In the genomic region with DNA sequence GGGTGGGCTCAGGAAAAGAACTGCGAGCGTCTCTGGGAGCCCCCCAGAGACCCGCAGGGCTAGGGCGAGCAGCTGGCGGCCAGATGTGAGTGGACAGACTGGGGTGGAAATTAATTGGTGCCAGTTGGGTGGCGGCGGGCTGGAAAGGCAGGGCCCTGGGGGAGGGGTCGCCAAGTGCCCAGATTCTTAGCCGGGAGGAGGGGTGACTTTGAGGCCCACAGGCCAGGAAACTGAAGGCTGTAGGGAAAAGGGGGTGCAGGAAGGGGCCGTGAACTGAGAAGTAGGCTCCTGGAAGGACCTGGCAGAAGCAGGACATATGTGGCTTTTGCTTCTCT, we compare ENCODE assay signal across 8 mouse cellular contexts. TPM values are rescaled to one million over a fixed set of nuclear protein-coding genes. Genes with fewer than 3 reads are reported as not detected.
A peak's percentile ranks its signal among the peaks of the same experiment; 100 is the strongest.
DNase-seq lines count a peak whose midpoint lies in the region; ATAC-seq and TF ChIP-seq lines count a peak whose summit lies in the region.

No protein-coding gene starts in this region.

- H3K27ac ChIP-seq in CH12.LX (ENCODE audit: insufficient read depth, low read depth) = no peak overlapping the region
- peak overlapping the region; percentile 51 for H3K27ac ChIP-seq in forebrain, postnatal 0 days (ENCODE audit: low read depth, low read length)
- peak overlapping the region; percentile 100 for H3K27ac ChIP-seq in limb, embryonic 12.5 days
- peak overlapping the region; percentile 83 for H3K27ac ChIP-seq in neural tube, embryonic 12.5 days

- in situ Hi-C loops in CH12.LX (cut with MboI; ENCODE audit: low pct_ligation_motif_present, low pct_unique_long_range_greater_than_20kb, low sequenced_read_pairs) = no loop called here

- H3K4me3 ChIP-seq in CH12.LX (replicated peaks in 1 of 3; ENCODE audit: low read depth in 2 of 3, low read length in 2 of 3, poor library complexity in 1 of 3) (no peak overlapping the region), G1E (ENCODE audit: low read depth, low read length) (peak overlapping the region; percentile 72)
- H3K4me3 ChIP-seq in forebrain, postnatal 0 days (ENCODE audit: low read depth, low read length) = peak overlapping the region; percentile 17
- peak overlapping the region; percentile 37 for H3K4me3 ChIP-seq in limb, embryonic 12.5 days (replicated peaks)
- H3K4me3 ChIP-seq in neural tube, embryonic 12.5 days = peak overlapping the region; percentile 29

- DNase-seq in CH12.LX (ENCODE audit: extremely low read depth) (no peak), G1E (ENCODE audit: low spot score) (peak; percentile 28)
- DNase-seq in forebrain, postnatal 0 days = no peak
- DNase-seq in layer of hippocampus, postnatal 25 days (ENCODE audit: extremely low spot score in 1 of 2, low spot score in 1 of 2) = no peak
- DNase-seq in cerebellum, adult 11 months = no peak
- DNase-seq in adrenal gland, postnatal 25 days = no peak

- H3K27me3 ChIP-seq in CH12.LX (replicated peaks) (no peaks in the 10 kb centered on the region), G1E (ENCODE audit: insufficient read depth, low read length) (no peaks in the 10 kb centered on the region)
- H3K27me3 ChIP-seq in forebrain, postnatal 0 days (ENCODE audit: insufficient read depth, low read length) = no peaks in the 10 kb centered on the region
- no peaks in the 10 kb centered on the region for H3K27me3 ChIP-seq in limb, embryonic 12.5 days
- H3K27me3 ChIP-seq in neural tube, embryonic 12.5 days (replicated peaks) = no peaks in the 10 kb centered on the region

- H3K79me2 ChIP-seq in CH12.LX (replicated peaks; ENCODE audit: control insufficient read depth, extremely low read depth, insufficient read depth, poor library complexity, severe bottlenecking) = peaks cover 10% of the 10 kb centered on the region

- no peaks in the 10 kb centered on the region for H3K9me3 ChIP-seq in CH12.LX (replicated peaks; ENCODE audit: low read length)
- no peaks in the 10 kb centered on the region for H3K9me3 ChIP-seq in G1E (replicated peaks)
- H3K9me3 ChIP-seq in forebrain, postnatal 0 days (ENCODE audit: low read length) = no peaks in the 10 kb centered on the region
- no peaks in the 10 kb centered on the region for H3K9me3 ChIP-seq in limb, embryonic 12.5 days
- no peaks in the 10 kb centered on the region for H3K9me3 ChIP-seq in neural tube, embryonic 12.5 days

- ATAC-seq in G1E (ENCODE audit: extremely low read depth, insufficient number of reproducible peaks, low FRiP score, poor library complexity, severe bottlenecking) = no peak
- ATAC-seq in forebrain, postnatal 0 days = peak; percentile 25; the same call in 1 of the 2 replicates
- ATAC-seq in limb, embryonic 12.5 days (ENCODE audit: insufficient number of reproducible peaks, insufficient read depth, low FRiP score, low TSS enrichment, low read depth) = peak; percentile 44
- ATAC-seq in neural tube, embryonic 12.5 days (ENCODE audit: low FRiP score, low read depth) = peak; percentile 41

- H3K4me2 ChIP-seq in CH12.LX (ENCODE audit: insufficient read depth, low read depth, poor library complexity, severe bottlenecking) = no peak overlapping the region
- H3K4me2 ChIP-seq in forebrain, postnatal 0 days (ENCODE audit: low read depth) = peak overlapping the region; percentile 45
- H3K4me2 ChIP-seq in limb, embryonic 12.5 days = peak overlapping the region; percentile 76
- H3K4me2 ChIP-seq in neural tube, embryonic 12.5 days (replicated peaks) = peak overlapping the region; percentile 56

- TF ChIP-seq CTCF in CH12.LX (conservative IDR thresholded peaks at IDR 0.05 in 1 of 2, IDR thresholded peaks at IDR 0.05 in 1 of 2; ENCODE audit: low read depth in 2 of 2, low read length in 2 of 2) = no peak
- TF ChIP-seq CTCF in G1E (IDR thresholded peaks at IDR 0.05; ENCODE audit: low read depth, low read length) = no peak
- TF ChIP-seq CTCF in forebrain, postnatal 0 days (IDR thresholded peaks at IDR 0.05; ENCODE audit: low read depth) = no peak

- 6% methylated on average over 10 of the region's 10 CpGs for WGBS in forebrain, postnatal 0 days
- 0% methylated on average over 10 of the region's 10 CpGs for WGBS in limb, embryonic 12.5 days
- WGBS in neural tube, embryonic 12.5 days = under 1% methylated on average over 10 of the region's 10 CpGs

- H3K36me3 ChIP-seq in CH12.LX (replicated peaks in 1 of 2; ENCODE audit: control insufficient read depth in 1 of 2, insufficient read depth in 1 of 2, low read length in 1 of 2) = no peaks in the 10 kb centered on the region
- peaks cover 6% of the 10 kb centered on the region for H3K36me3 ChIP-seq in G1E (replicated peaks)
- no peaks in the 10 kb centered on the region for H3K36me3 ChIP-seq in forebrain, postnatal 0 days (ENCODE audit: insufficient read depth)
- H3K36me3 ChIP-seq in limb, embryonic 12.5 days = no peaks in the 10 kb centered on the region
- H3K36me3 ChIP-seq in neural tube, embryonic 12.5 days = no peaks in the 10 kb centered on the region

- TF ChIP-seq EP300 in CH12.LX (IDR thresholded peaks at IDR 0.05; ENCODE audit: low read length) = no peak

- peaks cover 9 to 36% of the 10 kb centered on the region in 2 experiments for H3K4me1 ChIP-seq in CH12.LX (ENCODE audit: control insufficient read depth in 1 of 2, insufficient read depth in 2 of 2)
- H3K4me1 ChIP-seq in G1E (ENCODE audit: insufficient read depth, low read depth, low read length) = peaks cover 60% of the 10 kb centered on the region
- no peaks in the 10 kb centered on the region for H3K4me1 ChIP-seq in forebrain, postnatal 0 days (ENCODE audit: insufficient read depth)
- peaks cover 66% of the 10 kb centered on the region for H3K4me1 ChIP-seq in limb, embryonic 12.5 days (replicated peaks)
- H3K4me1 ChIP-seq in neural tube, embryonic 12.5 days = peaks cover 43% of the 10 kb centered on the region

- no peak for TF ChIP-seq RAD21 in CH12.LX (IDR thresholded peaks at IDR 0.05; ENCODE audit: low read depth, low read length)

- H3K9ac ChIP-seq in CH12.LX (ENCODE audit: insufficient read depth, low read depth) = 0 out of 2 replicates have a peak overlapping the region, but pooled peaks have one; percentile 4
- H3K9ac ChIP-seq in forebrain, postnatal 0 days = peak overlapping the region; percentile 45
- H3K9ac ChIP-seq in limb, embryonic 12.5 days (replicated peaks) = peak overlapping the region; percentile 69
- H3K9ac ChIP-seq in neural tube, embryonic 12.5 days = peak overlapping the region; percentile 41

- TF ChIP-seq POLR2A in CH12.LX (IDR thresholded peaks at IDR 0.05; ENCODE audit: low read depth, low read length) = no peak

- dilution Hi-C loops in CH12.LX (cut with MboI; ENCODE audit: extremely low pct_ligation_motif_present, extremely low pct_unique_long_range_greater_than_20kb, low sequenced_read_pairs) = no loop called here

RNA-seq across cellular contexts. Expression of gene Ier2, which starts 6.5 kb away (rescaled TPM):
- total RNA-seq in CH12.LX (2012; rRNA removed) = 22.7 and 30.3 TPM in 2 replicates
- 30.9 and 35.4 TPM in 2 replicates for total RNA-seq in CH12.LX (2014; rRNA removed)
- polyA plus RNA-seq in CH12.LX (2012; ENCODE audit: insufficient read length, low read depth) = 25.7 and 26.3 TPM in 2 replicates
- total RNA-seq in G1E (2014; fragmentation: Nextera tagmentation) = 60.5 and 64.9 TPM in 2 replicates
- total RNA-seq in G1E (2017) = 43.1 and 48.5 TPM in 2 replicates
- polyA plus RNA-seq in G1E (2012) = 112 and 119 TPM in 2 replicates
- 4.8 and 8.5 TPM in 2 replicates for total RNA-seq in forebrain, postnatal 0 days (2014; rRNA removed)
- polyA plus RNA-seq in forebrain, postnatal 0 days (2015; fragmentation: Nextera tagmentation; extraction: Ambion mirVana) = 19.3 and 22.7 TPM in 2 replicates
- 134 and 144 TPM in 2 replicates for polyA plus RNA-seq in limb, embryonic 12.5 days (2016; fragmentation: Nextera tagmentation; extraction: Ambion mirVana)
- 72.4 and 72.8 TPM in 2 replicates for polyA plus RNA-seq in neural tube, embryonic 12.5 days (2016; fragmentation: Nextera tagmentation; extraction: Ambion mirVana)
- total RNA-seq in layer of hippocampus, postnatal 25 days (2021) = 1 to 10 TPM; 8.8 to 9.6 TPM
- 19.6 and 22.3 TPM in 2 replicates for total RNA-seq in adrenal gland, postnatal 25 days (2021)

RNA-seq across cellular contexts. Expression of gene Trmt1, which starts 29.9 kb away (rescaled TPM):
- 157 and 160 TPM in 2 replicates for total RNA-seq in CH12.LX (2012; rRNA removed)
- total RNA-seq in CH12.LX (2014; rRNA removed) = 77.0 and 94.5 TPM in 2 replicates
- 140 and 157 TPM in 2 replicates for polyA plus RNA-seq in CH12.LX (2012; ENCODE audit: insufficient read length, low read depth)
- total RNA-seq in G1E (2014; fragmentation: Nextera tagmentation) = 63.3 and 64.9 TPM in 2 replicates
- total RNA-seq in G1E (2017) = 68.2 and 96.4 TPM in 2 replicates
- polyA plus RNA-seq in G1E (2012) = 244 and 260 TPM in 2 replicates
- 89.5 and 94.8 TPM in 2 replicates for total RNA-seq in forebrain, postnatal 0 days (2014; rRNA removed)
- polyA plus RNA-seq in forebrain, postnatal 0 days (2015; fragmentation: Nextera tagmentation; extraction: Ambion mirVana) = 59.8 and 67.5 TPM in 2 replicates
- 63.4 and 66.9 TPM in 2 replicates for polyA plus RNA-seq in limb, embryonic 12.5 days (2016; fragmentation: Nextera tagmentation; extraction: Ambion mirVana)
- 58.5 and 59.1 TPM in 2 replicates for polyA plus RNA-seq in neural tube, embryonic 12.5 days (2016; fragmentation: Nextera tagmentation; extraction: Ambion mirVana)
- 100 to 1,000 TPM in 1 of 2 experiments, 10 to 100 TPM in 1; 83.4 to 101 TPM for total RNA-seq in layer of hippocampus, postnatal 25 days (2021)
- total RNA-seq in adrenal gland, postnatal 25 days (2021) = 75.1 and 83.9 TPM in 2 replicates

RNA-seq across cellular contexts. Expression of gene Nacc1, which starts 31.5 kb away (rescaled TPM):
- total RNA-seq in CH12.LX (2012; rRNA removed) (45.1 and 49.0 TPM in 2 replicates), CH12.LX (2014; rRNA removed) (21.9 and 23.3 TPM in 2 replicates), G1E (2014; fragmentation: Nextera tagmentation) (120 and 125 TPM in 2 replicates), G1E (2017) (48.1 and 54.5 TPM in 2 replicates)
- polyA plus RNA-seq in CH12.LX (2012; ENCODE audit: insufficient read length, low read depth) (73.0 and 84.1 TPM in 2 replicates), G1E (2012) (207 and 224 TPM in 2 replicates)
- 65.9 and 78.2 TPM in 2 replicates for total RNA-seq in forebrain, postnatal 0 days (2014; rRNA removed)
- polyA plus RNA-seq in forebrain, postnatal 0 days (2015; fragmentation: Nextera tagmentation; extraction: Ambion mirVana) = 14.6 and 14.7 TPM in 2 replicates
- polyA plus RNA-seq in limb, embryonic 12.5 days (2016; fragmentation: Nextera tagmentation; extraction: Ambion mirVana) = 16.9 and 21.4 TPM in 2 replicates
- 17.2 and 19.2 TPM in 2 replicates for polyA plus RNA-seq in neural tube, embryonic 12.5 days (2016; fragmentation: Nextera tagmentation; extraction: Ambion mirVana)
- 10 to 100 TPM; 88.9 to 91.0 TPM for total RNA-seq in layer of hippocampus, postnatal 25 days (2021)
- 73.9 and 76.0 TPM in 2 replicates for total RNA-seq in adrenal gland, postnatal 25 days (2021)

RNA-seq across cellular contexts. Expression of gene Lyl1, which starts 45.1 kb away (rescaled TPM):
- total RNA-seq in CH12.LX (2012; rRNA removed) = 38.5 and 45.5 TPM in 2 replicates
- 20.3 and 20.6 TPM in 2 replicates for total RNA-seq in CH12.LX (2014; rRNA removed)
- 53.2 and 54.5 TPM in 2 replicates for polyA plus RNA-seq in CH12.LX (2012; ENCODE audit: insufficient read length, low read depth)
- total RNA-seq in G1E (2014; fragmentation: Nextera tagmentation) = 136 and 138 TPM in 2 replicates
- 81.2 and 95.6 TPM in 2 replicates for total RNA-seq in G1E (2017)
- polyA plus RNA-seq in G1E (2012) = 550 and 561 TPM in 2 replicates
- total RNA-seq in forebrain, postnatal 0 days (2014; rRNA removed) = 2.2 and 2.7 TPM in 2 replicates
- 2.4 and 2.5 TPM in 2 replicates for polyA plus RNA-seq in forebrain, postnatal 0 days (2015; fragmentation: Nextera tagmentation; extraction: Ambion mirVana)
- polyA plus RNA-seq in limb, embryonic 12.5 days (2016; fragmentation: Nextera tagmentation; extraction: Ambion mirVana) = 3.7 and 4.7 TPM in 2 replicates
- 4.4 and 4.5 TPM in 2 replicates for polyA plus RNA-seq in neural tube, embryonic 12.5 days (2016; fragmentation: Nextera tagmentation; extraction: Ambion mirVana)
- 1 to 10 TPM; 2.1 to 2.8 TPM for total RNA-seq in layer of hippocampus, postnatal 25 days (2021)
- 3.1 and 3.8 TPM in 2 replicates for total RNA-seq in adrenal gland, postnatal 25 days (2021)

Comparison
In these comparisons a context has a peak if more than half of its experiments do, and no peak if none do; other contexts are left out.
1. H3K4me3 ChIP-seq: peak in G1E (single experiment), forebrain, postnatal 0 days (single experiment), limb, embryonic 12.5 days (single experiment) and neural tube, embryonic 12.5 days (single experiment); none in CH12.LX (0 of 3).
2. H3K9ac ChIP-seq: peak in every context shown above with its lines; median percentile 69 in limb, embryonic 12.5 days; 45 in forebrain, postnatal 0 days; 41 in neural tube, embryonic 12.5 days; 4 in CH12.LX.